Mouse (Mus musculus) stomach, postnatal 0 days (tissue): Measurements from ENCODE around the gene Gm49353. TPM values are rescaled to one million over a fixed set of nuclear protein-coding genes. Genes with fewer than 3 reads are reported as not detected.

Experiments
- ATAC-seq: fragments of 200-750 bp; cut with Nextera tagmentation; 2 replicates; pipeline ENCODE4 v1.8.0; 2017; ENCODE audit not compliant: low FRiP score, low TSS enrichment
- DNase-seq: peaks from one replicate; pipeline ENCODE4 v3.0.0-alpha.2; 2016; ENCODE audit warnings: low spot score
- H3K27ac ChIP-seq: fragments of 300-500 bp; sonication (generic); replicated peaks from 2 replicates; pipeline ENCODE4 v1.5.1; 2014; ENCODE audit warnings: mild to moderate bottlenecking, control low read depth
- H3K27me3 ChIP-seq: fragments of 300-500 bp; sonication (generic); 2 replicates; pipeline ENCODE4 v1.6.1; 2014; ENCODE audit warnings: low read length; ENCODE audit not compliant: control insufficient read depth, insufficient read depth
- H3K36me3 ChIP-seq: fragments of 300-500 bp; sonication (generic); 2 replicates; pipeline ENCODE4 v1.6.1; 2014; ENCODE audit warnings: low read length, mixed read lengths; ENCODE audit not compliant: control insufficient read depth, insufficient read depth
- H3K4me1 ChIP-seq: fragments of 300-500 bp; sonication (generic); replicated peaks from 2 replicates; pipeline ENCODE4 v1.6.1; 2014; ENCODE audit warnings: antibody characterized with exemption; ENCODE audit not compliant: control insufficient read depth, insufficient read depth
- H3K4me2 ChIP-seq: fragments of 300-500 bp; sonication (generic); replicated peaks from 2 replicates; pipeline ENCODE4 v1.6.1; 2014; ENCODE audit warnings: low read depth, mild to moderate bottlenecking, control low read depth, moderate library complexity
- H3K4me3 ChIP-seq: fragments of 300-500 bp; sonication (generic); 2 replicates; pipeline ENCODE4 v1.5.1; 2014; ENCODE audit warnings: low read depth, low read length, control low read depth
- H3K9ac ChIP-seq: fragments of 300-500 bp; sonication (generic); 2 replicates; pipeline ENCODE4 v1.6.1; 2014; ENCODE audit warnings: mild to moderate bottlenecking, low read length, control low read depth, mixed read lengths
- H3K9me3 ChIP-seq: fragments of 300-500 bp; sonication (generic); 2 replicates; pipeline ENCODE4 v1.6.1; 2016; ENCODE audit warnings: low read length; ENCODE audit not compliant: control insufficient read depth
- CTCF ChIP-seq: IDR thresholded peaks from 2 replicates; pipeline ENCODE4 v1.5.1; 2016; ENCODE audit warnings: antibody characterized with exemption, low read depth, mild to moderate bottlenecking, moderate library complexity
- EP300 ChIP-seq: optimal IDR thresholded peaks from 2 replicates; pipeline ENCODE3; 2016; ENCODE audit warnings: antibody characterized with exemption
- WGBS: fragments of 180-500 bp; shearing (Covaris S2); extraction: QIAGEN DNeasy Blood & Tissue Kit; methylation state at CpG from one replicate; pipeline ENCODE4 v1.1.7; 2014; 5-methylcytosine and 5-hydroxymethylcytosine counted together
- polyA plus RNA-seq: library from polyadenylated mRNA; unstranded; fragments of >200 nt; fragmentation: Nextera tagmentation; extraction: Ambion mirVana; gene quantifications from 2 replicates; pipeline ENCODE4 v1.2.1, GENCODE M21; 2015

Gene Gm49353
- polyA plus RNA-seq, 1 experiment from 2014 or later: 1.5 TPM

- H3K4me3 ChIP-seq: no peak overlapping the region
- no peaks in the 10 kb centered on the region for H3K4me1 ChIP-seq
- H3K4me2 ChIP-seq: no peak overlapping the region
- WGBS: 76% methylated on average over 4 of the region's 4 CpGs
- ATAC-seq (no peak), DNase-seq (no peak)
- no peaks in the 10 kb centered on the region for H3K36me3 ChIP-seq
- H3K9ac ChIP-seq: no peak overlapping the region
- H3K27ac ChIP-seq: no peak overlapping the region
- no peak for TF ChIP-seq CTCF
- no peak for TF ChIP-seq EP300
- H3K27me3 ChIP-seq: no peaks in the 10 kb centered on the region
- no peaks in the 10 kb centered on the region for H3K9me3 ChIP-seq
These were observed 26.6 kb downstream of the Gm49353 start for GRCm38 (mm10) chr10:29225329-29225728.

DNA sequence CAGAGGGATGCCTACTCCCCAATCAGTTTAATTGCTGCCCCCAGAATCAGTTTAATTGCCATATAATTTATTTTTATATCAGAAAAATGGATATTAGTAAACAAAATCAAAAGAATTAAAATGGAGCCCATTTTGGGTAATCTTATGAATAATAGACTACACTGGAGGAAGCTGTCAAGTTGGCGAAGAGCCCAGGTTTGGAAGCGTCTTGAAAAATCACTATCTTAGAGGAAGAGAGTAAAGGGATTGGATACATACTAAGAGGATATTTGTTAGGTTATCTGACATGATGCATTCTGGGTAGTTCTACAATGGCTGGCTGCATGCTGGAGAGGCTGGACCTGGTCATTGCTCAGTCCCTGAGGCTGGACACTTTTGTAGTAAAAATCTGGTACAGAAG, 32.5 kb downstream of the Gm49353 start:
- H3K4me1 ChIP-seq: no peaks in the 10 kb centered on the region
- no peak overlapping the region for H3K4me3 ChIP-seq
- no peak for TF ChIP-seq CTCF
- no peak for TF ChIP-seq EP300
- no peaks in the 10 kb centered on the region for H3K36me3 ChIP-seq
- H3K9ac ChIP-seq: no peak overlapping the region
- H3K9me3 ChIP-seq: no peaks in the 10 kb centered on the region
- DNase-seq (no peak), ATAC-seq (no peak)
- no peaks in the 10 kb centered on the region for H3K27me3 ChIP-seq
- H3K27ac ChIP-seq: no peak overlapping the region
- no peak overlapping the region for H3K4me2 ChIP-seq
- 68% methylated on average over 2 of the region's 2 CpGs for WGBS

Other genes starting within 250 kb of the Gm49353 start
- not detected in 2 replicates for gene 2310057J18Rik, start 212.7 kb upstream of the Gm49353 start, polyA plus RNA-seq
- 1.8 and 2.2 TPM in 2 replicates for gene Soga3, start 55.1 kb upstream of the Gm49353 start, polyA plus RNA-seq
- 2.1 and 3.5 TPM in 2 replicates for gene 9330159F19Rik, start 12.7 kb downstream of the Gm49353 start, polyA plus RNA-seq
- 27.4 and 29.4 TPM in 2 replicates for gene Echdc1, start 114.2 kb downstream of the Gm49353 start, polyA plus RNA-seq
- 28.8 and 30.4 TPM in 2 replicates for gene Rnf146, start 163.5 kb downstream of the Gm49353 start, polyA plus RNA-seq